Mouse (Mus musculus): ENCODE results near the gene Carmil2. TPM values are rescaled to one million over a fixed set of nuclear protein-coding genes. Genes with fewer than 3 reads are reported as not detected.
A peak's percentile ranks its signal among the peaks of the same experiment; 100 is the strongest.

The Carmil2 gene
- polyA plus RNA-seq, 1 experiment from 2014 or later: 9.0 TPM

GRCm38 (mm10) chr8:105686551-105686950, 477 bp downstream of the Carmil2 start:
- H3K27ac ChIP-seq (replicated peaks): no peak overlapping the region
- H3K9me3 ChIP-seq: no peaks in the 10 kb centered on the region
- H3K36me3 ChIP-seq: peaks cover 27% of the 10 kb centered on the region
- ATAC-seq (ENCODE audit: low FRiP score, low read depth): no peak
- H3K27me3 ChIP-seq: no peaks in the 10 kb centered on the region
- H3K4me2 ChIP-seq (replicated peaks): no peak overlapping the region
- peaks cover 6% of the 10 kb centered on the region for H3K4me1 ChIP-seq
- no peak overlapping the region for H3K4me3 ChIP-seq
- WGBS: 72% methylated on average over 6 of the region's 6 CpGs
- no peak overlapping the region for H3K9ac ChIP-seq (replicated peaks)

GRCm38 (mm10) chr8:105687512-105687911, 1.4 kb downstream of the Carmil2 start:
- Histone ChIP-seq H3K27me3 (no peaks in the 10 kb centered on the region), H3K27ac (replicated peaks) (no peak overlapping the region), H3K36me3 (peaks cover 18% of the 10 kb centered on the region), H3K9me3 (no peaks in the 10 kb centered on the region), H3K4me3 (no peak overlapping the region), H3K4me2 (replicated peaks) (no peak overlapping the region), H3K9ac (replicated peaks) (no peak overlapping the region), H3K4me1 (peaks cover 6% of the 10 kb centered on the region)
- no peak for ATAC-seq (ENCODE audit: low FRiP score, low read depth)
- 60% methylated on average over 8 of the region's 8 CpGs for WGBS

- H3K9ac ChIP-seq (replicated peaks): no peak overlapping the region
- H3K4me1 ChIP-seq: peaks cover 6% of the 10 kb centered on the region
- no peak overlapping the region for H3K27ac ChIP-seq (replicated peaks)
- no peaks in the 10 kb centered on the region for H3K27me3 ChIP-seq
- H3K4me3 ChIP-seq: no peak overlapping the region
- peaks cover 5% of the 10 kb centered on the region; the same call in 1 of the 2 replicates for H3K9me3 ChIP-seq
- 70% methylated on average over 14 of the region's 14 CpGs for WGBS
- no peak overlapping the region for H3K4me2 ChIP-seq (replicated peaks)
- no peak for ATAC-seq (ENCODE audit: low FRiP score, low read depth)
- H3K36me3 ChIP-seq: peaks cover 14% of the 10 kb centered on the region
These were observed 2.2 kb downstream of the Carmil2 start for GRCm38 (mm10) chr8:105688242-105688752.

GRCm38 (mm10) chr8:105689256-105689982, 3.3 kb downstream of the Carmil2 start:
- 65% methylated on average over 35 of the region's 35 CpGs for WGBS
- Histone ChIP-seq H3K4me3 (no peak overlapping the region), H3K36me3 (peaks cover 4% of the 10 kb centered on the region; the same call in 1 of the 2 replicates), H3K9ac (replicated peaks) (no peak overlapping the region), H3K4me2 (replicated peaks) (no peak overlapping the region), H3K4me1 (peaks cover 16% of the 10 kb centered on the region), H3K27me3 (no peaks in the 10 kb centered on the region), H3K27ac (replicated peaks) (no peak overlapping the region), H3K9me3 (peaks cover 5% of the 10 kb centered on the region; the same call in 1 of the 2 replicates)
- no peak for ATAC-seq (ENCODE audit: low FRiP score, low read depth)

GRCm38 (mm10) chr8:105689983-105690360, 3.9 kb downstream of the Carmil2 start:
- 91% methylated on average over 9 of the region's 9 CpGs for WGBS
- Histone ChIP-seq H3K27ac (replicated peaks) (no peak overlapping the region), H3K4me3 (no peak overlapping the region), H3K4me1 (peaks cover 21% of the 10 kb centered on the region), H3K4me2 (replicated peaks) (no peak overlapping the region), H3K9me3 (peaks cover 5% of the 10 kb centered on the region; the same call in 1 of the 2 replicates), H3K27me3 (no peaks in the 10 kb centered on the region), H3K36me3 (peaks cover 4% of the 10 kb centered on the region; the same call in 1 of the 2 replicates), H3K9ac (replicated peaks) (no peak overlapping the region)
- ATAC-seq (ENCODE audit: low FRiP score, low read depth): no peak

GRCm38 (mm10) chr8:105690978-105691377, 4.9 kb downstream of the Carmil2 start:
- Histone ChIP-seq H3K4me2 (replicated peaks) (no peak overlapping the region), H3K9ac (replicated peaks) (no peak overlapping the region), H3K9me3 (peaks cover 5% of the 10 kb centered on the region; the same call in 1 of the 2 replicates), H3K36me3 (peaks cover 4% of the 10 kb centered on the region; the same call in 1 of the 2 replicates), H3K4me1 (peaks cover 17% of the 10 kb centered on the region), H3K4me3 (no peak overlapping the region), H3K27me3 (peaks cover 6% of the 10 kb centered on the region; the same call in 1 of the 2 replicates), H3K27ac (replicated peaks) (no peak overlapping the region)
- WGBS: 90% methylated on average over 14 of the region's 14 CpGs
- ATAC-seq (ENCODE audit: low FRiP score, low read depth): no peak

GRCm38 (mm10) chr8:105692449-105693182, 6.5 kb downstream of the Carmil2 start:
- H3K9me3 ChIP-seq: peaks cover 5% of the 10 kb centered on the region; the same call in 1 of the 2 replicates
- 91% methylated on average over 11 of the region's 11 CpGs for WGBS
- no peak overlapping the region for H3K4me3 ChIP-seq
- H3K36me3 ChIP-seq: peaks cover 19% of the 10 kb centered on the region
- no peak overlapping the region for H3K9ac ChIP-seq (replicated peaks)
- H3K27ac ChIP-seq (replicated peaks): no peak overlapping the region
- ATAC-seq (ENCODE audit: low FRiP score, low read depth): no peak
- no peak overlapping the region for H3K4me2 ChIP-seq (replicated peaks)
- peaks cover 6% of the 10 kb centered on the region; the same call in 1 of the 2 replicates for H3K27me3 ChIP-seq
- H3K4me1 ChIP-seq: peaks cover 15% of the 10 kb centered on the region

- peak overlapping the region; percentile 82 for H3K4me2 ChIP-seq (replicated peaks)
- peaks cover 15% of the 10 kb centered on the region for H3K4me1 ChIP-seq
- H3K9ac ChIP-seq (replicated peaks): peak overlapping the region; percentile 66
- 4% methylated on average over 15 of the region's 30 CpGs for WGBS
- peaks cover 6% of the 10 kb centered on the region; the same call in 1 of the 2 replicates for H3K27me3 ChIP-seq
- H3K36me3 ChIP-seq: peaks cover 29% of the 10 kb centered on the region
- H3K27ac ChIP-seq (replicated peaks): peak overlapping the region; percentile 75
- ATAC-seq (ENCODE audit: low FRiP score, low read depth): peak; percentile 71
- H3K9me3 ChIP-seq: peaks cover 5% of the 10 kb centered on the region; the same call in 1 of the 2 replicates
- peak overlapping the region; percentile 57 for H3K4me3 ChIP-seq
These were observed 7.6 kb downstream of the Carmil2 start for GRCm38 (mm10) chr8:105693648-105694047.

GRCm38 (mm10) chr8:105694051-105694799, 8.2 kb downstream of the Carmil2 start:
- peak; percentile 67 for ATAC-seq (ENCODE audit: low FRiP score, low read depth)
- H3K9me3 ChIP-seq: peaks cover 5% of the 10 kb centered on the region; the same call in 1 of the 2 replicates
- H3K27ac ChIP-seq (replicated peaks): peak overlapping the region; percentile 75
- H3K4me2 ChIP-seq (replicated peaks): peak overlapping the region; percentile 82
- 5% methylated on average over 35 of the region's 40 CpGs for WGBS
- H3K9ac ChIP-seq (replicated peaks): peak overlapping the region; percentile 66
- peaks cover 6% of the 10 kb centered on the region; the same call in 1 of the 2 replicates for H3K27me3 ChIP-seq
- H3K4me1 ChIP-seq: peaks cover 15% of the 10 kb centered on the region
- H3K4me3 ChIP-seq: peak overlapping the region; percentile 57
- H3K36me3 ChIP-seq: peaks cover 31% of the 10 kb centered on the region

GRCm38 (mm10) chr8:105695080-105695780, 9.2 kb downstream of the Carmil2 start:
- Histone ChIP-seq H3K4me2 (replicated peaks) (peak overlapping the region; percentile 82), H3K9me3 (peaks cover 5% of the 10 kb centered on the region; the same call in 1 of the 2 replicates), H3K4me1 (peaks cover 24% of the 10 kb centered on the region), H3K4me3 (peak overlapping the region; percentile 57), H3K27me3 (peaks cover 6% of the 10 kb centered on the region; the same call in 1 of the 2 replicates), H3K9ac (replicated peaks) (peak overlapping the region; percentile 66; the same call in 1 of the 2 replicates), H3K27ac (replicated peaks) (peak overlapping the region; percentile 75; the same call in 1 of the 2 replicates), H3K36me3 (peaks cover 31% of the 10 kb centered on the region)
- 83% methylated on average over 30 of the region's 30 CpGs for WGBS
- no peak for ATAC-seq (ENCODE audit: low FRiP score, low read depth)
